Mouse (Mus musculus) liver, adult 2 months (tissue): Measurements from ENCODE around the gene Dnttip2. TPM values are rescaled to one million over a fixed set of nuclear protein-coding genes. Genes with fewer than 3 reads are reported as not detected.

Experiments
- DNase-seq: peaks from one replicate; pipeline ENCODE4 v3.0.0-alpha.2; 2011; ENCODE audit warnings: low read depth, low spot score; ENCODE audit errors: extremely low read depth
- H3K27ac ChIP-seq: fragments of 200-500 bp; replicated peaks from 2 replicates; pipeline ENCODE4 v1.5.1; 2012; ENCODE audit warnings: low read depth, mild to moderate bottlenecking, control low read depth, inconsistent platforms, low read length; ENCODE audit not compliant: insufficient read depth
- H3K27me3 ChIP-seq: fragments of 200-500 bp; 2 replicates; pipeline ENCODE4 v1.6.1; 2012; ENCODE audit warnings: mild to moderate bottlenecking, moderate library complexity, low read length, inconsistent platforms; ENCODE audit not compliant: control insufficient read depth, insufficient read depth
- H3K36me3 ChIP-seq: fragments of 200-500 bp; 2 replicates; pipeline ENCODE4 v1.6.1; 2012; ENCODE audit warnings: low read length, inconsistent platforms; ENCODE audit not compliant: control insufficient read depth, insufficient read depth
- H3K4me1 ChIP-seq: fragments of 200-500 bp; 2 replicates; pipeline ENCODE4 v1.6.1; 2011; ENCODE audit warnings: low read length; ENCODE audit not compliant: control insufficient read depth, insufficient read depth
- H3K4me3 ChIP-seq: fragments of 200-500 bp; 2 replicates; pipeline ENCODE4 v1.5.1; 2011; ENCODE audit warnings: low read depth, mild to moderate bottlenecking, control low read depth, low read length, moderate library complexity; ENCODE audit not compliant: insufficient read depth
- H3K79me2 ChIP-seq: fragments of 200-500 bp; 2 replicates; pipeline ENCODE4 v1.6.1; 2012; ENCODE audit warnings: inconsistent platforms, mild to moderate bottlenecking, low read length, moderate library complexity; ENCODE audit not compliant: control insufficient read depth, insufficient read depth
- H3K9ac ChIP-seq: fragments of 200-500 bp; 2 replicates; pipeline ENCODE4 v1.6.1; 2012; ENCODE audit warnings: low read depth, mild to moderate bottlenecking, control low read depth, inconsistent platforms, low read length
- CTCF ChIP-seq: fragments of 200-500 bp; IDR thresholded peaks from 2 replicates; pipeline ENCODE4 v1.5.1; 2011; ENCODE audit warnings: low read depth, low read length, control low read depth
- POLR2A ChIP-seq: fragments of 200-500 bp; IDR thresholded peaks from 2 replicates; pipeline ENCODE4 v1.6.1; 2011; ENCODE audit warnings: low read length, control low read depth; ENCODE audit not compliant: insufficient read depth; ENCODE audit errors: extremely low read depth
- WGBS: fragments of 180-500 bp; shearing (Covaris S2); methylation state at CpG from one replicate; pipeline ENCODE4 v1.1.7; 2018; 5-methylcytosine and 5-hydroxymethylcytosine counted together
- polyA plus RNA-seq: library from polyadenylated mRNA; depleted of rRNA; stranded (reverse); fragments of >200 nt; gene quantifications from 2 replicates; pipeline ENCODE4 v1.2.3, GENCODE M21; 2012
- total RNA-seq: library from RNA; depleted of rRNA; stranded (reverse); fragments of >200 nt; gene quantifications from 2 replicates; pipeline ENCODE4 v1.2.3, GENCODE M21; 2014

Dnttip2 gene
- total and polyA plus RNA-seq, 2 experiments, result 3.6 to 17.7 TPM

GRCm38 (mm10) chr3:122292300-122293222 is 18.4 kb downstream of the Dnttip2 start:
- peak; percentile 63 for DNase-seq
- H3K27me3 ChIP-seq, result no peaks in the 10 kb centered on the region
- peak; percentile 30; the same call in 1 of the 2 replicates for TF ChIP-seq CTCF
- no peak for TF ChIP-seq POLR2A
- H3K79me2 ChIP-seq, result no peaks in the 10 kb centered on the region
- peaks cover 10% of the 10 kb centered on the region for H3K4me1 ChIP-seq
- no peaks in the 10 kb centered on the region for H3K36me3 ChIP-seq
- peak overlapping the region; percentile 82 for H3K4me3 ChIP-seq
- 7% methylated on average over 54 of the region's 54 CpGs for WGBS
- H3K27ac ChIP-seq, result peak overlapping the region; percentile 82
- peak overlapping the region; percentile 91 for H3K9ac ChIP-seq

- H3K4me3 ChIP-seq, result peak overlapping the region; percentile 82
- H3K27me3 ChIP-seq, result no peaks in the 10 kb centered on the region
- peak overlapping the region; percentile 82 for H3K27ac ChIP-seq
These were observed 19.2 kb downstream of the Dnttip2 start for GRCm38 (mm10) chr3:122293223-122293953.

GRCm38 (mm10) chr3:122293954-122294850 is 20.0 kb downstream of the Dnttip2 start, which contains the start of gene Bcar3:
TSS of gene Bcar3 (plus strand) at chr3:122294136.
- 8% methylated on average over 37 of the region's 37 CpGs for WGBS
- no peak for TF ChIP-seq CTCF
- no peak for TF ChIP-seq POLR2A
- peak within 1 kb of the TSS; percentile 82 for H3K27ac ChIP-seq

More at GRCm38 (mm10) chr3:122293223-122293953, 19.2 kb downstream of the Dnttip2 start:
- peaks cover 10% of the 10 kb centered on the region for H3K4me1 ChIP-seq
- WGBS, result under 1% methylated on average over 103 of the region's 105 CpGs
- no peaks in the 10 kb centered on the region for H3K36me3 ChIP-seq
- peak; percentile 48 for DNase-seq
- no peak for TF ChIP-seq CTCF
- TF ChIP-seq POLR2A, result peak; percentile 33; the same call in 1 of the 2 replicates
- H3K79me2 ChIP-seq, result no peaks in the 10 kb centered on the region
- peak overlapping the region; percentile 91 for H3K9ac ChIP-seq

GRCm38 (mm10) chr3:122295511-122295910 is 21.3 kb downstream of the Dnttip2 start:
- 23% methylated on average over 5 of the region's 5 CpGs for WGBS
- no peaks in the 10 kb centered on the region for H3K27me3 ChIP-seq
- H3K27ac ChIP-seq, result no peak overlapping the region
- DNase-seq, result peak; percentile 48
- no peaks in the 10 kb centered on the region for H3K79me2 ChIP-seq
- H3K4me1 ChIP-seq, result peaks cover 9% of the 10 kb centered on the region
- TF ChIP-seq POLR2A (no peak), CTCF (peak; percentile 80)
- no peaks in the 10 kb centered on the region for H3K36me3 ChIP-seq
- no peak overlapping the region for H3K9ac ChIP-seq
- H3K4me3 ChIP-seq, result no peak overlapping the region

More at GRCm38 (mm10) chr3:122293954-122294850, 20.0 kb downstream of the Dnttip2 start, which contains the start of gene Bcar3:
- Histone ChIP-seq H3K9ac (peak within 1 kb of the TSS; percentile 91), H3K36me3 (no peaks in the 10 kb centered on the region), H3K4me3 (peak within 1 kb of the TSS; percentile 82), H3K27me3 (no peaks in the 10 kb centered on the region), H3K79me2 (no peaks in the 10 kb centered on the region), H3K4me1 (peaks cover 10% of the 10 kb centered on the region)
- DNase-seq, result peak; percentile 68

- Histone ChIP-seq H3K36me3 (no peaks in the 10 kb centered on the region), H3K9ac (no peak overlapping the region), H3K27ac (no peak overlapping the region), H3K4me3 (no peak overlapping the region), H3K4me1 (peaks cover 9% of the 10 kb centered on the region), H3K27me3 (no peaks in the 10 kb centered on the region), H3K79me2 (no peaks in the 10 kb centered on the region)
- TF ChIP-seq CTCF (no peak), POLR2A (no peak)
- DNase-seq, result peak; percentile 91
- 30% methylated on average over 5 of the region's 5 CpGs for WGBS
These were observed 22.8 kb downstream of the Dnttip2 start for GRCm38 (mm10) chr3:122296979-122297378.
